ENCODE assay signal across 9 mouse cellular contexts in genomic region chr16:17927351-17928082, GRCm38 (mm10). TPM values are rescaled to one million over a fixed set of nuclear protein-coding genes. Genes with fewer than 3 reads are reported as not detected.
A peak's percentile ranks its signal among the peaks of the same experiment; 100 is the strongest.
DNase-seq lines count a peak whose midpoint lies in the region; ATAC-seq and TF ChIP-seq lines count a peak whose summit lies in the region.
"Had no signal": no experiment of that assay in that cellular context is flagged by ENCODE, and none has a peak within 500 bp of the region (broad histone marks: within the 10 kb centered on the region; RNA-seq: fewer than 3 reads in every experiment).

No protein-coding gene starts in this region.

- H3K4me2 ChIP-seq in hindbrain, embryonic 12.5 days (replicated peaks): peak overlapping the region; percentile 92
- H3K4me2 ChIP-seq in limb, embryonic 15.5 days: peak overlapping the region; percentile 97
- H3K4me2 ChIP-seq in midbrain, embryonic 16.5 days (ENCODE audit: low read length): peak overlapping the region; percentile 94

- H3K36me3 ChIP-seq in ES-E14 (ENCODE audit: control insufficient read depth, insufficient read depth, low read length, poor library complexity, severe bottlenecking): peaks cover 26% of the 10 kb centered on the region
- peaks cover 14% of the 10 kb centered on the region for H3K36me3 ChIP-seq in hindbrain, embryonic 12.5 days
- H3K36me3 ChIP-seq in limb, embryonic 15.5 days: peaks cover 20% of the 10 kb centered on the region
- peaks cover 10% of the 10 kb centered on the region for H3K36me3 ChIP-seq in midbrain, embryonic 16.5 days (ENCODE audit: control insufficient read depth, insufficient read depth, low read length)

- TF ChIP-seq CTCF in gastrocnemius, adult 2 months (IDR thresholded peaks at IDR 0.05): no peak

- intact Hi-C loops in gastrocnemius, adult 2 months (cut with DNase I): no loop called here

- no peaks in the 10 kb centered on the region for H3K9me3 ChIP-seq in ES-E14 (ENCODE audit: control insufficient read depth, insufficient read depth, low read depth, low read length)
- H3K9me3 ChIP-seq in hindbrain, embryonic 12.5 days (replicated peaks): no peaks in the 10 kb centered on the region
- no peaks in the 10 kb centered on the region for H3K9me3 ChIP-seq in limb, embryonic 15.5 days
- no peaks in the 10 kb centered on the region for H3K9me3 ChIP-seq in midbrain, embryonic 16.5 days (replicated peaks; ENCODE audit: control insufficient read depth, low read length, poor library complexity, severe bottlenecking)

- peak overlapping the region; percentile 82 for H3K27ac ChIP-seq in gastrocnemius, adult 2 months
- H3K27ac ChIP-seq in ES-E14 (ENCODE audit: insufficient read depth, low read depth, low read length, poor library complexity, severe bottlenecking): peak overlapping the region; percentile 85
- H3K27ac ChIP-seq in hindbrain, embryonic 12.5 days: peak overlapping the region; percentile 89
- peak overlapping the region; percentile 80 for H3K27ac ChIP-seq in limb, embryonic 15.5 days
- H3K27ac ChIP-seq in midbrain, embryonic 16.5 days (ENCODE audit: low read length): peak overlapping the region; percentile 92

- H3K27me3 ChIP-seq in hindbrain, embryonic 12.5 days: no peaks in the 10 kb centered on the region
- no peaks in the 10 kb centered on the region for H3K27me3 ChIP-seq in limb, embryonic 15.5 days
- no peaks in the 10 kb centered on the region for H3K27me3 ChIP-seq in midbrain, embryonic 16.5 days (ENCODE audit: control insufficient read depth, insufficient read depth, low read depth, low read length)

- peak; percentile 54 for DNase-seq in gastrocnemius, adult 2 months
- DNase-seq in gastrocnemius, adult 8-10 months (ENCODE audit: low spot score in 2 of 2): no peak
- DNase-seq in ES-E14 (ENCODE audit: low read depth, low spot score): no peak
- peak; percentile 74 for DNase-seq in embryo, embryonic 11 days
- peak; percentile 78 for DNase-seq in testis, postnatal 10 days (ENCODE audit: low spot score)

- peaks cover 6 to 31% of the 10 kb centered on the region in 2 experiments; a peak in 3 of 4 replicates for H3K4me1 ChIP-seq in ES-E14 (ENCODE audit: control insufficient read depth in 2 of 2, insufficient read depth in 2 of 2, low read length in 2 of 2, poor library complexity in 1 of 2)
- peaks cover 17% of the 10 kb centered on the region for H3K4me1 ChIP-seq in hindbrain, embryonic 12.5 days
- peaks cover 20% of the 10 kb centered on the region for H3K4me1 ChIP-seq in limb, embryonic 15.5 days
- peaks cover 23% of the 10 kb centered on the region for H3K4me1 ChIP-seq in midbrain, embryonic 16.5 days (ENCODE audit: control insufficient read depth, insufficient read depth, low read length)

- peak; percentile 47 for ATAC-seq in hindbrain, embryonic 12.5 days (ENCODE audit: low FRiP score)
- 0 out of 2 replicates have a peak, but pooled peaks have one; percentile 1 for ATAC-seq in limb, embryonic 15.5 days (ENCODE audit: insufficient number of reproducible peaks, low FRiP score, low TSS enrichment, low read depth)
- peak; percentile 23 for ATAC-seq in midbrain, embryonic 16.5 days

- WGBS in hindbrain, embryonic 12.5 days: under 1% methylated on average over 72 of the region's 72 CpGs
- under 1% methylated on average over 67 of the region's 72 CpGs for WGBS in limb, embryonic 15.5 days
- under 1% methylated on average over 69 of the region's 72 CpGs for WGBS in midbrain, embryonic 16.5 days

- in situ Hi-C loops in ES-E14 (cut with MboI; ENCODE audit: low sequenced_read_pairs in 2 of 2, unreplicated experiment in 2 of 2): no loop called here

- peak overlapping the region; percentile 97 for H3K4me3 ChIP-seq in gastrocnemius, adult 2 months
- H3K4me3 ChIP-seq in ES-E14 (ENCODE audit: insufficient read depth in 1 of 2, low read depth in 1 of 2, low read length in 2 of 2, poor library complexity in 1 of 2, severe bottlenecking in 1 of 2): peak overlapping the region; percentile 88 to 92
- peak overlapping the region; percentile 90 for H3K4me3 ChIP-seq in hindbrain, embryonic 12.5 days
- H3K4me3 ChIP-seq in limb, embryonic 15.5 days: peak overlapping the region; percentile 86
- peak overlapping the region; percentile 88 for H3K4me3 ChIP-seq in midbrain, embryonic 16.5 days (ENCODE audit: low read depth, low read length)

- peak overlapping the region; percentile 87 for H3K9ac ChIP-seq in ES-E14 (ENCODE audit: insufficient read depth, low read depth, low read length, poor library complexity, severe bottlenecking)
- H3K9ac ChIP-seq in hindbrain, embryonic 12.5 days: peak overlapping the region; percentile 90
- H3K9ac ChIP-seq in limb, embryonic 15.5 days: peak overlapping the region; percentile 67
- H3K9ac ChIP-seq in midbrain, embryonic 16.5 days (ENCODE audit: low read depth, low read length): peak overlapping the region; percentile 95

TF ChIP-seq in ES-E14, 5 proteins besides CTCF, POLR2A, EP300 and RAD21:
- TF ChIP-seq HCFC1 (IDR thresholded peaks at IDR 0.05; ENCODE audit: borderline replicate concordance, insufficient read depth, low read length): 0 out of 2 replicates have a peak, but pooled peaks have one; percentile 25
- TF ChIP-seq ZNF384 (IDR thresholded peaks at IDR 0.05; ENCODE audit: low read depth, low read length): no peak

RNA-seq across cellular contexts. Expression of gene Slc25a1, which starts 0.5 kb away (rescaled TPM):
- total RNA-seq in gastrocnemius, adult 2 months (2021): 1 to 10 TPM; 2.7 to 4.6 TPM
- total RNA-seq in gastrocnemius, adult 8-10 months (2022): 1 to 10 TPM; 1.1 to 6.7 (median 3.7) TPM
- total RNA-seq in ES-E14 (2012; rRNA removed): 97.9 and 111 TPM in 2 replicates
- polyA plus RNA-seq in hindbrain, embryonic 12.5 days (2016; fragmentation: Nextera tagmentation; extraction: Ambion mirVana): 142 and 153 TPM in 2 replicates
- 81.5 and 86.0 TPM in 2 replicates for polyA plus RNA-seq in limb, embryonic 15.5 days (2015; fragmentation: Nextera tagmentation; extraction: Ambion mirVana)
- 163 and 179 TPM in 2 replicates for polyA plus RNA-seq in midbrain, embryonic 16.5 days (2015; fragmentation: Nextera tagmentation; extraction: Ambion mirVana)

RNA-seq across cellular contexts. Expression of gene Gsc2, which starts 12.7 kb away (rescaled TPM):
- total RNA-seq in gastrocnemius, adult 2 months (2021): not detected
- total RNA-seq in gastrocnemius, adult 8-10 months (2022): not detected
- 0.85 and 1.2 TPM in 2 replicates for total RNA-seq in ES-E14 (2012; rRNA removed)
- polyA plus RNA-seq in hindbrain, embryonic 12.5 days (2016; fragmentation: Nextera tagmentation; extraction: Ambion mirVana): 1.1 and 2.6 TPM in 2 replicates
- not detected in 2 replicates for polyA plus RNA-seq in limb, embryonic 15.5 days (2015; fragmentation: Nextera tagmentation; extraction: Ambion mirVana)
- 0.46 and 1.4 TPM in 2 replicates for polyA plus RNA-seq in midbrain, embryonic 16.5 days (2015; fragmentation: Nextera tagmentation; extraction: Ambion mirVana)
- total RNA-seq: left cerebral cortex, postnatal 10 days had no signal

RNA-seq across cellular contexts. Expression of gene Ess2, which starts 16.4 kb away (rescaled TPM):
- 1 to 10 TPM; 6.1 to 6.4 TPM for total RNA-seq in gastrocnemius, adult 2 months (2021)
- total RNA-seq in gastrocnemius, adult 8-10 months (2022): 1 to 10 TPM; 6.0 to 6.6 (median 6.2) TPM
- 27.2 and 30.2 TPM in 2 replicates for total RNA-seq in ES-E14 (2012; rRNA removed)
- polyA plus RNA-seq in hindbrain, embryonic 12.5 days (2016; fragmentation: Nextera tagmentation; extraction: Ambion mirVana): 50.0 and 51.1 TPM in 2 replicates
- polyA plus RNA-seq in limb, embryonic 15.5 days (2015; fragmentation: Nextera tagmentation; extraction: Ambion mirVana): 35.8 and 37.3 TPM in 2 replicates
- 47.6 and 48.6 TPM in 2 replicates for polyA plus RNA-seq in midbrain, embryonic 16.5 days (2015; fragmentation: Nextera tagmentation; extraction: Ambion mirVana)

RNA-seq across cellular contexts. Expression of gene Tssk2, which starts 29.1 kb away (rescaled TPM):
- total RNA-seq in gastrocnemius, adult 2 months (2021): not detected
- not detected for total RNA-seq in gastrocnemius, adult 8-10 months (2022)
- total RNA-seq in ES-E14 (2012; rRNA removed): 0.16 and 0.18 TPM in 2 replicates
- 0.17 and 0.21 TPM in 2 replicates for polyA plus RNA-seq in hindbrain, embryonic 12.5 days (2016; fragmentation: Nextera tagmentation; extraction: Ambion mirVana)
- not detected in 2 replicates for polyA plus RNA-seq in limb, embryonic 15.5 days (2015; fragmentation: Nextera tagmentation; extraction: Ambion mirVana)
- polyA plus RNA-seq in midbrain, embryonic 16.5 days (2015; fragmentation: Nextera tagmentation; extraction: Ambion mirVana): not detected in 2 replicates
- total RNA-seq: left cerebral cortex, postnatal 10 days had no signal

RNA-seq across cellular contexts. Expression of gene Dgcr2, which starts 29.2 kb away (rescaled TPM):
- 10 to 100 TPM; 22.2 to 26.4 TPM for total RNA-seq in gastrocnemius, adult 2 months (2021)
- 10 to 100 TPM; 19.1 to 22.8 (median 20.5) TPM for total RNA-seq in gastrocnemius, adult 8-10 months (2022)
- total RNA-seq in ES-E14 (2012; rRNA removed): 78.0 and 112 TPM in 2 replicates
- 101 and 106 TPM in 2 replicates for polyA plus RNA-seq in hindbrain, embryonic 12.5 days (2016; fragmentation: Nextera tagmentation; extraction: Ambion mirVana)
- 88.5 and 88.8 TPM in 2 replicates for polyA plus RNA-seq in limb, embryonic 15.5 days (2015; fragmentation: Nextera tagmentation; extraction: Ambion mirVana)
- 108 and 113 TPM in 2 replicates for polyA plus RNA-seq in midbrain, embryonic 16.5 days (2015; fragmentation: Nextera tagmentation; extraction: Ambion mirVana)

Comparison
In these comparisons a context has a peak if more than half of its experiments do, and no peak if none do; other contexts are left out.
1. DNase-seq: peak in gastrocnemius, adult 2 months (single experiment), embryo, embryonic 11 days (single experiment) and testis, postnatal 10 days (single experiment); none in gastrocnemius, adult 8-10 months (0 of 2) and ES-E14 (single experiment).
2. RNA of gene Slc25a1, which starts 0.5 kb away (total RNA-seq): 97.9 to 111 TPM in ES-E14; 1.1 to 6.7 TPM in gastrocnemius, adult 8-10 months and 2.7 to 4.6 TPM in gastrocnemius, adult 2 months; every median in the first group is over 10 times any median in the second.
3. Peak in every context shown above with its lines, with median percentiles within 50 percentile points of each other: H3K27ac ChIP-seq, H3K4me3 ChIP-seq, H3K9ac ChIP-seq, ATAC-seq and H3K4me2 ChIP-seq.